Mouse (Mus musculus) gastrocnemius, adult 2 months (tissue): Measurements from ENCODE around the gene Foxf1. TPM values are rescaled to one million over a fixed set of nuclear protein-coding genes. Genes with fewer than 3 reads are reported as not detected.
A peak's percentile ranks its signal among the peaks of the same experiment; 100 is the strongest.

ENCODE experiments used
- DNase-seq: peaks from one replicate; pipeline ENCODE4 v3.0.0; 2022
- H3K27ac ChIP-seq: fragments of 200-600 bp; 2 replicates; pipeline ENCODE4 v1.8.1; 2022; ENCODE audit warnings: mild to moderate bottlenecking
- H3K4me3 ChIP-seq: fragments of 200-600 bp; 2 replicates; pipeline ENCODE4 v1.8.1; 2022; ENCODE audit warnings: mild to moderate bottlenecking, moderate library complexity
- CTCF ChIP-seq: fragments of 200-600 bp; IDR thresholded peaks from 2 replicates; pipeline ENCODE4 v1.8.1; 2022; ENCODE audit warnings: antibody characterized with exemption, mild to moderate bottlenecking, moderate library complexity
- intact Hi-C: fragments of 180-260 bp; cut with DNase I; formaldehyde crosslinking; loops from one replicate; pipeline ENCODE4 v1.15.1; 2025
- total RNA-seq, 2 experiments: library from RNA; stranded (reverse); gene quantifications; 2 replicates each; pipeline ENCODE4 v1.2.3; 2021

Foxf1 gene
- total RNA-seq, 2 experiments from 2014 or later, result 0.10 to 0.14 TPM

DNA sequence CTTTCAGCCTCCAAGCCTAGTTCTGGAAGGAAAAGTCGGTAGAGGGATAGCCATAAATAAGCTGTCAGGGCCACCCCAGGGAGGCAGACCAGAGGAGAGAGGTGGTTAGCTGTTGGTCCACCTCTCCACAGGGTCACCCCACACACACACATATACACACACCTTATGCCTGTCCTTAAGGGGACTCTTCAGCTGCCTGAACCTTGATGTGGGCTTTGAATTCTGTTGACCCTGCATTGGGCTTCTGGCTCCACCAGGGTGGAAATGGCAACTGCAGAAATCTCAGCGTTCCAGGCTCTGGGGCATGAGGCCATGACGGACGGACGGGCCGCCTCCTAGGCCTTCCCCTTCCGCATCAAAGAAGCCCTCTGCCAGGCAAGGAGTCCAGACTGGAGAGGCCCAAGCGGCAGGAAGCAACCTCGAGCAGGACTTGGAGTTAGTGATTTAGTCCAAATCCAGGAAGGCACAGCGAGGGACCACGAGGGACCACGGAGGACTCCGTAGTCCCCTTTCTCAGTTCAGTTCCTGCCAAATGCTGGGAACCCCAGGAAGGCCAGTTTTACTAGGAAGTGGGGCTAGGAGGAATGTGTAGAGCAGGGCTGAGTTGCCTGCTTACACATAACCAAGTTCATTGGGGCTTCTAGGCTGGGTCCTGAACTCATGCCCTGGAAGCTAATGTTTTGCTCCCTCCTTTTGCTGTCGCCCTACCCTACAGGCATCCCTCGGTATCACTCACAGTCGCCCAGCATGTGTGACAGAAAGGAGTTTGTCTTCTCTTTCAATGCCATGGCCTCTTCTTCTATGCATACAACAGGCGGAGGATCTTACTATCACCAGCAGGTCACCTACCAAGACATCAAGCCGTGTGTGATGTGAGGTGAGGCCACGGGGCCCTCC lies 2.1 kb downstream of the Foxf1 start:
- Histone ChIP-seq H3K4me3 (no peak overlapping the region), H3K27ac (no peak overlapping the region)
- intact Hi-C loops, result no loop called here
- no peak for TF ChIP-seq CTCF
- DNase-seq, result no peak

DNA sequence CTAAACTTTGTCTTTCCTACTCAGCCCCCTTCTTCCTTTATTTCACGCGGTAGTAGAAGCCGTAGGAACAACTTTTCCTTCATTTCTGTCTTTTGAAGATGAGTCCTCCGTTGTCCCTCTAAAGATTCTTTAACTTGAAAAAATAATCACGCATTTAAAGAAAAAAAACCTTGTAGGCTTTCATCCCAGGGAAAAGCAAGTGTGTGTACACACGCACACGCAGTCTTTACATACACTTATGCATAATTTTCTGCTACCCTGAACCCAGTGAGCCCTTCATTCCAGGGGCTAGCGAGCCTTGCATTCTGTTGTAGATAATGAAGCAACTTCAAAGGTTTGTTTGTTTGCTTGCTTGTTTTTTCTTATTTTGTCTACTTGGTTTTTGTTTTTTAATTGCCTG lies 4.1 kb downstream of the Foxf1 start:
- H3K4me3 ChIP-seq, result no peak overlapping the region
- intact Hi-C loops, result no loop called here

DNA sequence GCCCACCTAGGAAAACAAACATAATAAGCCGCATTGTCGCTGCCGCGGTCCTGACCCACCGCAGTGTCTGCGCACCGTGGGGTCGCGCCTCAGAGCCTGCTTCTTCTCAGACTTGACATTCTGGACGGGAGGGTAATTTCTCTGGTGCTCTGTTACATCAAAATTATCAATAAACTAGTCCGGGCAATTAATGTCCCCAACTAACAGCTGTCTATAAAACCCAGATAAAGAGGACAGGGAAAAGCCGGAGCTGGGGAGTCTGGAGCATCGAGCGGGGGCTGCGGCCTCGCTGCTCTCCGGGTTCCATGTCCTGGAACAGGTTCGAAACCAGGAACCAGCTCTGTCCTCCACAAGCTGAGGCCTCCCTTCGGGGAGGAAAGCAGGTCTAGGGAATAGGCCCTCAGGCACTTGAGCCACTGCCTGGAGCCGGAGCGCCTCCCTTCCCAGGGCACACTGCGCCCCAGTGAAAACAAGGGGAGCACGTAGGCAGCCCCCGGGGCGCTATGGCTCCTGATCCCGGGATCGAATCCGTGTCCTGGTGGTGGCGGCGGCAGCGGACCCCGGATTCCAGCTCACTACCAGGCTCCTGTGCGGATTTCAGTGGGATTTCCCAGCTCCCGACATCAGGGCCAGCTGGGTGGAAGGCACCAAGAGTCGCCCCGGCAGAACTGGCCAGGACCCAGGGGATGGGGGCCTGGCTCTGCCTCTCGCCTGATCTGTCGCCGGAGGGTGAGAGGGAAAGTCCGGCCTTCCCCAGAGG lies 4.9 kb downstream of the Foxf1 start:
- Histone ChIP-seq H3K4me3 (no peak overlapping the region), H3K27ac (no peak overlapping the region)
- intact Hi-C loops, result no loop called here
- TF ChIP-seq CTCF, result no peak
- no peak for DNase-seq

More for the DNA sequence above, 4.1 kb downstream of the Foxf1 start:
- no peak for DNase-seq
- H3K27ac ChIP-seq, result no peak overlapping the region
- no peak for TF ChIP-seq CTCF

DNA sequence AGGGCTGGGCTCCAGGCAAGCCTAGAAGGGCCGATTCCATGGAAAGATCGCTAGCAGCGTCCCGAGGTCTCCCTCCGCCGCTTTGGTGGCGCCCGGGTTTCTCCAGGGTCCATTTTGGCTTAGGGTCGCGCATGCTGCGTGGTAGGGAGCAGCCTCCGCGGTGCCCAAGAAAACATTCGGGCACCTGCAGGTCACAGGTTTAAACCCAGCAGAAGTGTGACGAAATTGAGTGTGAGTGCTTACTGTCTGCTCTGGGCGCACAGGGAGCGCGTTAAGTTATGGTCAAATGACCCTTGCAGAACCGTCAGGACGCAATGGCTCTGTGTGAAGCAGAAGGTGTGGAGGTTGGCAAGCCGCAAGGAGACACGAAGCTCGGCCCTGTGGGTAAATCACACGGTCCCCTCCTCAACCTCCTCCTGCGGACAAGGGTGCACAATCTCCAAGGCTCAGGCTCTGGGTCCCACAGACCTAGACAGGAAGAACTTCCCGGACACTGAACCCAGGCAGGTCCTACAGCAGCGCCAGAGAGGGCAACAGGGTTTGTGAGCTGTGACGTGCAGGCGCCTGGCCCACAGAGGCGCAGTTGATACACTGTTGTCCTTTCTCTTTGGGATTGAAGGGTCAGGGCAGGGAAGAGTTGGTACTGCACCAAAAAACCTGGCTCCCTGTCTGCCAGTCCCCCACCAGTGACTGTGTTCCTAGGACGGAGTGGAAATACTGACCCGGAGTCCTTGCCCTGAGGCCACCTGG lies 5.6 kb downstream of the Foxf1 start:
- Histone ChIP-seq H3K27ac (no peak overlapping the region), H3K4me3 (no peak overlapping the region)
- intact Hi-C loops, result no loop called here
- TF ChIP-seq CTCF, result no peak
- DNase-seq, result no peak

DNA sequence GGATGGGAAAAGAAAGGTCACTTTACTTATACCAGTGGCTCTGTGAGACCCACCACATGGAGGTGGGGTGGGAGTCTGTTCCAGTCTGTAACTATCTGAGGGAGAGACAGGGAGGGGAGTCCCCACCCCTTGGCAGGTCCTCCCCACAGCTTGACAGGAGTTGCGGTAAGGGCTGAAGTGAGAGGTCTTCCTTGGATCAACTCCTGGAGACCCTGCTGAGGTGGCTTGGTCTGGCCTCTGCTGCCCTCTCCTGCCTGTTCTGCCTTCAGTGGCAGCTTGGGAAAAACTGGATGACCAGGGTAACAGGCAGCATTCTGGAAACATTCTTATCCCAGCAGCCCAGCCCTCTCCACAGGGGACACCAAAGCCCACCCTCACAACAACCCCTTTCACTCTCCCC lies 6.5 kb downstream of the Foxf1 start:
- DNase-seq, result no peak
- peak; percentile 22; the same call in 1 of the 2 replicates for TF ChIP-seq CTCF
- H3K27ac ChIP-seq, result no peak overlapping the region
- H3K4me3 ChIP-seq, result no peak overlapping the region
- intact Hi-C loops, result no loop called here

DNA sequence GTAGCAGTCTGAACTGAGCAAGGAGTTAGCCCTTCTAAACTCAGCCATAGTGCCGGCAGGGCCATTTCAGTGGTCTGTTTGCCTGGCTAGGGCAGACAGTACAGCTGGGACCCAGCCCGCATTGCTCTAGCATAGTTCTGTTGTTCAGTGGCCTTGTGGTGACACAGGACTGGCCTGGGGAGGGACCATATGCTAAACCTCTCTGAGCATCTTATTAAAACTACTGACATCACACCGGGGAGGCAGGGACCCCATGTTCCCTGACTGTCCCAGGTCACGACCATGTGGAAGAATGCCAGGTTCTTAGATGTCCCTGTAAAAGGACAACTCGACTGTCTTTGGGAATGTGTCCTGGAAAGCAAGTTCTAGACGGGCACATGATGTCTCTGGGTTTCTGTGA lies 8.0 kb downstream of the Foxf1 start:
- intact Hi-C loops, result loop anchor here (1.0 kb wide), 3 partner anchors 122 to 271 kb away; no protein-coding TSS in a partner anchor
- DNase-seq, result no peak
- H3K27ac ChIP-seq, result no peak overlapping the region
- no peak overlapping the region; the same call in 1 of the 2 replicates for H3K4me3 ChIP-seq
- no peak for TF ChIP-seq CTCF

DNA sequence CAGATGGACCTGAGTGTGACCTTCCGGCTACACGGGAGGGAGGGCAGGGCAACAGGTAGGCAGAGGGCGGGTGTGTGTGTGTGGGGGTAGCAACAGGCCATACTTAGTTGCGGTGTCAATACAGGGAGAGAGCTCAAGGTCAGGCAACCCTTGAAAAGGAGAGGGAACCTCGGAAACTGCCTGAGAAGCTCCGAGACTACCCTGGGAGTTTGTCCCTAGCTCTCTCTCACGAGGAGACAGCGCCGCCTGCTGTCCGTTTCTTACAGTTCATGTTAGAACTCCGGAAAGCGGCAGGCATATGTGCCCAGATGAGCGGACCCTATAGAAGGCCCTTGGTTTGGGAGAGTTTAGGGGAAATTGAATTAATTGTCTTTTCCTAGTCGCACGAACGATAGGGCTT lies 8.4 kb downstream of the Foxf1 start:
- peak overlapping the region; percentile 24; the same call in 1 of the 2 replicates for H3K4me3 ChIP-seq
- no peak overlapping the region for H3K27ac ChIP-seq
- DNase-seq, result peak; percentile 86
- intact Hi-C loops, result loop anchor here (1.0 kb wide), 3 partner anchors 122 to 271 kb away; no protein-coding TSS in a partner anchor
- peak; percentile 91 for TF ChIP-seq CTCF

DNA sequence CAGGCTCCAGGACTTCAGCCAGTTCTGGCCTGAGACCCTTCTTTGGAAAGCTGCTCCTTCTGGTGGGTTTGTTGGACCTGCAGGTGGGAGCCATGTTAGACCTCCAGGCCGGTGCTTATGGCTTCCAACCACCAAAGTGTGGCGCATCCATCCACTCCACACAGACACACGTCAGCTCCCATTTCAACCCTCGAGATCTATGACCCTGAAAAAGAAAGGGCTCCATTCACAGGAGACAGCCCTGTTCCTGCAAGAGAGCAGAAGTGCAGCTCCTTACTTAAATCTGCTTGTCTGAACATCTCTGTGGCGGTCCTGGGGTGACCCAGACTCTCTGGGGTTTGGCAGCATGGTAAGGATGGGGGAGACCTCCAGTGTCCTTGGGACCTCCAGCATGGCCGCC lies 9.3 kb downstream of the Foxf1 start:
- Histone ChIP-seq H3K4me3 (no peak overlapping the region), H3K27ac (no peak overlapping the region)
- DNase-seq, result no peak
- no peak for TF ChIP-seq CTCF
- intact Hi-C loops, result no loop called here

DNA sequence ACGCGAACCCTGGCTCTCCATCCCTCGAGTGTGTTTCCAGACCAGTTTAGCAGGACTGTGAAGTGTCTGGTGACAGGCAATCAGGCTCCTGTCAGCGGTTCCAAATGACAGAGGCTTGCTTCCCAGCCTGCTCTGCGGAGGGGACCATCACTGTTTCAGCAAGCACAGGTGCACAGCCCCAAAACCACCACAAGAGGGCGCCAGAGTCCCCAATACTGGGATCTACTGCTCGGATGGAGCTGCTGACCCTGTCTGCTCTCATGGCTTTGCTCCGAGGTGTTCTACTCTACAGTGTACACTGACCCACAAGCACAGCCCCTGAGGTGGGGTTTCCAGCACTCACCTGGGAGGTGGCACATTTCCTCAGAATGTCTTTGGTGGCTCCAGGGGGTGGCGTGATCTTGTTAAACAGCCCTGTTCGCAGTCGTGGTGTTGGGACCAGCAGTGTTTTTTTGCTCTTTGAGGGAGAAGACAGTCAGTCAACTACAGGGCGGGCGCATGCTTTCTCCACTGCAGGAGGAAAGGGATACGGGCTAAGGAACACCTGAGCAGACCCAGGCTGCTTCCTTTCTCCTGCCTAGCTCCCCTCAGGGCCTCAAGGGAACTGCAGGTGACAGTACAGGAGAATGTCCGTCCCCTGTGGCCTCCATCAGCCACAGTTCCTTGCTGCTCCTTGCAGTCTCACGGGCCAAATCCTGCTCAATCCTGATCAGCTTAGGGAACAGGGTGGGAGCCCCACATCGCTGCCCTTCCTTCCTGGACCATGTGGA lies 20.0 kb downstream of the Foxf1 start:
- Histone ChIP-seq H3K27ac (no peak overlapping the region), H3K4me3 (no peak overlapping the region)
- intact Hi-C loops, result loop anchor here (10.0 kb wide), 1 partner anchor 429 kb away; no protein-coding TSS in a partner anchor
- peak; percentile 75 for DNase-seq
- peak; percentile 100 for TF ChIP-seq CTCF

DNA sequence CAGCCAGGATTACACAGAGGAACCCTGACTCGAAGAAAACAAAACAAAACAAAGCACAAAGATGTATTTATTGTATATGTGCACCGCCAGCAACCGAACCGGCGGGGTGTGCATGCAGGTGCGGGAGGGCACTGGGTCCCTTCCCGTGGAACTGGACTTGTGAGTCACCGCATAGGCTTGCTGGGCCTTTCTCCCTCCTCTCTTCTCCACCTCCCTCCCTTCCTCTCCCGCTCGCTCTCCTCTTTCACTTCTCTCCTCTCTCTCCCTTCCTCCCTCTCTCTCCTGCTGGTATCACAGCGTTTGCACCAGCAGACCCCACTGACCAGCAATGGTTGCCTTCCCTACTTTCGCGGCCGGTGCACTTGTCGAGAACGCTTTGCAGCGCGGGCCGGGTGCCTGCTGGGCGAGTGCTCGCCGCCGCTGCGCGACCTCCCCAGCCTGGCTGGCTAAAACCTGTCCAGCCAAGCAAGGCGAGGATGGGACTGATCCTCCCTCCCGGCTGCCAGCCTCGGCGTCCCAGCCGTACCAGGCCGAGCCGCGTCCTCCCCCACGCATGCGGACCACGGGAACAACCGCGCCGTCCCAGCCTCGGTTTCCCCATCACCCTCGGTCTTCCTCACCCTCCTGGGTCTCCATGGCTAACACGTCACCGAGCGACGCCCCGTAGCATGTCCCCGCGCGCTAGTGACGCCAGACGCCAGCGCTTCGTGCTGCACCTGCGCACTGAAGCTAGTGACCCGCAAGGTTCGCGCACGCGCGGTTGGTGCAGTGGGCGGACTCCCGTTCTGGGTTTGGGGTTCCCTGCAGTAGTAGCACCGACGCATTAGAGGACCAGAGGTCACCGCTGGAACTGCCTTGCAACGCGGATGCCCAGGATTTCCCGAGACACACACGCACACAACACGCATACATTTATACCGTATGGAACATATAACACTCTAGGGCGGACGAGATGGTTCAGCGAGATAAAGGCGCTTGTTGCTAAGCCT lies 23.8 kb downstream of the Foxf1 start, which contains the start of gene Mthfsd:
Mthfsd (minus strand) TSS at position 725 of the 989 bp plus-strand sequence.
- DNase-seq, result peak; percentile 99
- H3K27ac ChIP-seq, result peak within 1 kb of the TSS; percentile 94
- intact Hi-C loops, result loop anchor here (10.0 kb wide), 1 partner anchor 433 kb away; no protein-coding TSS in a partner anchor
- peak within 1 kb of the TSS; percentile 96 for H3K4me3 ChIP-seq
- 0 out of 2 replicates have a peak, but pooled peaks have one; percentile 3 for TF ChIP-seq CTCF
